Mouse (Mus musculus): ENCODE results near the gene Zfp524. TPM values are rescaled to one million over a fixed set of nuclear protein-coding genes. Genes with fewer than 3 reads are reported as not detected.
"Not testable (repeated sequence)": the region's sequence is repeated elsewhere in the genome, so short reads cannot be mapped to it uniquely, and the experiment has no call there.

Gene Zfp524
- polyA plus RNA-seq, 1 experiment from 2014 or later = 15.7 TPM

GRCm38 (mm10) chr7:5008229-5008628 is 6.0 kb upstream of the Zfp524 start:
- no peak overlapping the region for H3K4me3 ChIP-seq (ENCODE audit: low read depth, low read length)
- no peak overlapping the region for H3K4me2 ChIP-seq (ENCODE audit: low read length)
- ATAC-seq (replicated peaks; ENCODE audit: low FRiP score, low TSS enrichment, low read depth) = no peak
- no peak for DNase-seq (ENCODE audit: low spot score)
- H3K27me3 ChIP-seq (replicated peaks; ENCODE audit: control insufficient read depth, insufficient read depth, low read length) = no peaks in the 10 kb centered on the region
- H3K9me3 ChIP-seq (ENCODE audit: control insufficient read depth, low read length) = no peaks in the 10 kb centered on the region; the same call in 1 of the 2 replicates
- H3K36me3 ChIP-seq (ENCODE audit: control insufficient read depth, insufficient read depth, low read length) = peaks cover 63% of the 10 kb centered on the region
- no peak overlapping the region for H3K9ac ChIP-seq (ENCODE audit: low read length)
- no peak overlapping the region for H3K27ac ChIP-seq (ENCODE audit: low read depth)
- no peaks in the 10 kb centered on the region for H3K4me1 ChIP-seq (replicated peaks; ENCODE audit: control insufficient read depth, insufficient read depth, low read length)
- WGBS = 94% methylated on average over 25 of the region's 26 CpGs

DNA sequence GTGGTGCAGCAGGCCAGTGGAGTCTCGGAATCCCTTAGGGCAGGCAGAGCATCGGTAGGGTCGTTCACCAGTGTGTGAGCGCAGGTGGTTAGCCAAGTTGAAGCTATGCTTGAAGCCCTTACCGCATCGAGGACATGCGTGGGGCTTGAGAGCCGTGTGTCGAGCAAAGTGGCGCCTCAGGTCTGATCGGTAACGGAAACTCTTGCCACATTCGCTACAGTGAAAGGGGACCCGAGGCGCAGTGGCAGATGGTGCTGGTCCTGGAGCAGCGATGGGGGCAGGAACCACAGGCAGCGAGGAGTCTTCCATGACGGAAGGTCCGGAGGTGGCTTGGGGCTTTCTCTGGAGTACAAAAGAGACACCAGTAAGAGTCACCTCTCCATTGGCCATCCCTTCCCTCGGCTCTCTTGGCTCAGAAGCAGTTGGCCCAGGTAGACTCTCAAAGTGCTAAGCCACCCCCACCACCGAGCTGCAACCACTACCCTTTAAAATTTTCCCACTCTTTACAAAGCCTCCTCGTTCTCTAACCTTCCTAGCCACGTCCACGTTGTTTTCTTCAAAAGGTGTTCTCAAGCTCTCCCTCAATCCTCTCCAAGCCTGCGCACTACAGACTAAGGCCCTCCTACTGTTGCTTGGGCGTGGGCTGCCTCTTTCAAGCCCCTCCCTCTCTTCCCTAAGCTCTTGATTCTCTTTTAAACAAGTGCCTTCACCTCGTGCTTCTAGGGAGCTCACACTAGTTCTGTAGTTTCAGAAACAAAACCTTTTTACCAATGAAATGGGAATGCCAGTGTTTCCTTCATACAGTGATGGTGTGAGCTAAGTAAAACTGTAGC is 1.3 kb upstream of the Zfp524 start:
- WGBS = 90% methylated on average over 27 of the region's 27 CpGs

DNA sequence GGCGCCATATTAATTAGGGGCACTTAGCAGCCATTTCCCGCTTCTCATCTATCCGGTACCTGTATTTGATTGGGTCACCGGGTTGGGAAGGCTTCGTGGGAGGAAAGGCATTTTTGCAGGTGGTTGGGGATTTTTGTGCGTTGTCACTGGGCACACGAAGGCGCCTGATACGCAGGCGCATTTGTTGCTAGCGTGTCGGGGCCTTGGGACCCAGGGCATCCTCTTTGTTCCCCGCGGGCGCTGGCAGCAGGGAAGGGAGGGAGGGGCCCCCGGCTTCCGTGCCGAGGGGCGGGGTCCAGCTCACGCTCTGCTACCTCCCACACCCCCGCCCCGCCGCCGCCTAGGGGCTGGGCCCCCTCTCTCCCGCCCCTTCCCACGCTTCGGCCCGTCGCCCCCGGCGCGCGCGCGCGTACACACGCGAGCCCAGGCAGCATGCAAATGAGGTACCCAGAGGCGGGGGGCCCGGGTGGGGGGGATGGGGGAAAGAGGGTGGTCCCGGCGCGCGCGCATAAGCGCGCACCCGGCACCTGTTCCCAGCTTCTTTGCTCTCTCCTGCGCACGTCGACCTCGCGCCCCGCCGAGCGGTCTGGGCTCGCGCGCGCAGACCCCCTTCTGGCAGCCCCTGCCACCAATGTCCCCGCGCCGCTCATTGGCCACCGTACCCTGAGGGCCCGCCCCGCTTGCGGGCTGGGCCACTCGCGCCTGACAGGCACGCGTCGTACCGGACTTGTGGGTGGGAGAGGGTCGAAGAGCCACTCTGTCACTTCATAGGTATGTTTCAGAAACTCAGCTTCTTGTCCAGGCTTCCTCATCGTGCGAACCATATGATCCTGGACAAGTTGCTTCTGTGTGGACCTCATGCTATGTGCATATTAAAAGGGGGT is 1.1 kb downstream of the Zfp524 start, which contains the start of gene Gm44973:
Gene Gm44973, plus strand, starts transcription at position 379 of the 884 bp plus-strand sequence.
- Histone ChIP-seq H3K4me3 (ENCODE audit: low read depth, low read length) (peak within 1 kb of the TSS; percentile 64), H3K4me2 (ENCODE audit: low read length) (peak within 1 kb of the TSS; percentile 63), H3K4me1 (replicated peaks; ENCODE audit: control insufficient read depth, insufficient read depth, low read length) (peaks cover 11% of the 10 kb centered on the region; the same call in 1 of the 2 replicates), H3K9ac (ENCODE audit: low read length) (peak within 1 kb of the TSS; percentile 80), H3K36me3 (ENCODE audit: control insufficient read depth, insufficient read depth, low read length) (peaks cover 30% of the 10 kb centered on the region), H3K27ac (ENCODE audit: low read depth) (peak within 1 kb of the TSS; percentile 98), H3K9me3 (ENCODE audit: control insufficient read depth, low read length) (peaks cover 2% of the 10 kb centered on the region; the same call in 1 of the 2 replicates), H3K27me3 (replicated peaks; ENCODE audit: control insufficient read depth, insufficient read depth, low read length) (no peaks in the 10 kb centered on the region)
- under 1% methylated on average over 52 of the region's 76 CpGs for WGBS
- ATAC-seq (replicated peaks; ENCODE audit: low FRiP score, low TSS enrichment, low read depth) (peak; percentile 75), DNase-seq (ENCODE audit: low spot score) (peak; percentile 97)

More for the DNA sequence above, 1.3 kb upstream of the Zfp524 start:
- peaks cover 6% of the 10 kb centered on the region; the same call in 1 of the 2 replicates for H3K4me1 ChIP-seq (replicated peaks; ENCODE audit: control insufficient read depth, insufficient read depth, low read length)
- H3K4me3 ChIP-seq (ENCODE audit: low read depth, low read length) = peak overlapping the region; percentile 64; the same call in 1 of the 2 replicates
- H3K4me2 ChIP-seq (ENCODE audit: low read length) = peak overlapping the region; percentile 50
- ATAC-seq (replicated peaks; ENCODE audit: low FRiP score, low TSS enrichment, low read depth) (no peak), DNase-seq (ENCODE audit: low spot score) (no peak)
- H3K36me3 ChIP-seq (ENCODE audit: control insufficient read depth, insufficient read depth, low read length) = peaks cover 51% of the 10 kb centered on the region
- no peak overlapping the region for H3K27ac ChIP-seq (ENCODE audit: low read depth)
- H3K27me3 ChIP-seq (replicated peaks; ENCODE audit: control insufficient read depth, insufficient read depth, low read length) = no peaks in the 10 kb centered on the region
- H3K9me3 ChIP-seq (ENCODE audit: control insufficient read depth, low read length) = peaks cover 2% of the 10 kb centered on the region
- H3K9ac ChIP-seq (ENCODE audit: low read length) = no peak overlapping the region

DNA sequence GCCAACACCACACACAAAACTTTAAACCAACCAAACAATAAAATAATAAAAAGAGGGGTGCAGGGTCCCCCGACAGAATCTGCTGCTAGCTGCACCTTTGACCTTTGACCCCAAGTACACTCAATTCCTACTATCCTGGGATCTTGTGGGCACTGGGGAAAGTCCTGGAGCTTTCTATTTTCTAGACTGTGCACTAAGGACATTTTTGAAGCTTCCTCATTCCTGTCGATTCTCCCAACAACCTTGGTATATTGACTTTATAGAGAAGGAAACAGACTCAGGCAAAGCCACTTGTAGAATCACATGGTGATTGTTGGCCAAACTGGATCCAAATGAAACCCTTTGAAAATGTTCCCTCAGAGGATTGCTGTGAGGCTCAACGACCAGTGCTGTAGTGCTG is 1.8 kb downstream of the Zfp524 start:
- Histone ChIP-seq H3K27ac (ENCODE audit: low read depth) (peak overlapping the region; percentile 98), H3K9me3 (ENCODE audit: control insufficient read depth, low read length) (peaks cover 2% of the 10 kb centered on the region; the same call in 1 of the 2 replicates), H3K4me3 (ENCODE audit: low read depth, low read length) (peak overlapping the region; percentile 64), H3K27me3 (replicated peaks; ENCODE audit: control insufficient read depth, insufficient read depth, low read length) (no peaks in the 10 kb centered on the region), H3K9ac (ENCODE audit: low read length) (peak overlapping the region; percentile 76), H3K4me1 (replicated peaks; ENCODE audit: control insufficient read depth, insufficient read depth, low read length) (peaks cover 12% of the 10 kb centered on the region), H3K4me2 (ENCODE audit: low read length) (peak overlapping the region; percentile 63), H3K36me3 (ENCODE audit: control insufficient read depth, insufficient read depth, low read length) (peaks cover 23% of the 10 kb centered on the region)
- DNase-seq (ENCODE audit: low spot score) (no peak), ATAC-seq (replicated peaks; ENCODE audit: low FRiP score, low TSS enrichment, low read depth) (no peak)
- 57% methylated on average over 3 of the region's 3 CpGs for WGBS

- H3K4me3 ChIP-seq (ENCODE audit: low read depth, low read length) = no peak overlapping the region
- H3K9ac ChIP-seq (ENCODE audit: low read length) = no peak overlapping the region
- no peak overlapping the region for H3K4me2 ChIP-seq (ENCODE audit: low read length)
- H3K4me1 ChIP-seq (replicated peaks; ENCODE audit: control insufficient read depth, insufficient read depth, low read length) = peaks cover 20% of the 10 kb centered on the region
- ATAC-seq (replicated peaks; ENCODE audit: low FRiP score, low TSS enrichment, low read depth) (no peak), DNase-seq (ENCODE audit: low spot score) (no peak)
- no peaks in the 10 kb centered on the region for H3K27me3 ChIP-seq (replicated peaks; ENCODE audit: control insufficient read depth, insufficient read depth, low read length)
- H3K27ac ChIP-seq (ENCODE audit: low read depth) = no peak overlapping the region
- WGBS = 96% methylated on average over 2 of the region's 2 CpGs
- peaks cover 2% of the 10 kb centered on the region; the same call in 1 of the 2 replicates for H3K9me3 ChIP-seq (ENCODE audit: control insufficient read depth, low read length)
- peaks cover 17% of the 10 kb centered on the region for H3K36me3 ChIP-seq (ENCODE audit: control insufficient read depth, insufficient read depth, low read length)
Measured at GRCm38 (mm10) chr7:5016920-5017319, 2.7 kb downstream of the Zfp524 start.

DNA sequence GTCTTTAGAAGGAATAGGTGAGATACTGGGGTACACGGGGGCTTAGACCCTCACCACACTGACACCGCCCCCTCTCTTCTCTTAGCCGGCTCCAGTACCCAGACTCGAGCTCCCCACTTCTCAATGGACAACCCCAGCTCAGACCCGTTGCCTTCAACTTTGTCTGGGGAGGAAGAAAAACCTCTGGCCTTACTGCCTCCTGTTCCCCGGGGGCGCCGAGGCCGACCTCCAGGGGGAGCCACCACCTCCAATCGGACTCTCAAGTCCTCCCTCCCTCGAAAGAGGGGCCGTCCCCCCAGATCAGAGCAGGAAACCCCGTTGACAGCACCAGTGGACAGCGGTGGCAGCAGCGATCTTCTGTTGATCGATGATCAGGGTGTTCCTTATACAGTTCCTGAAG is 3.1 kb downstream of the Zfp524 start:
- no peak overlapping the region for H3K4me3 ChIP-seq (ENCODE audit: low read depth, low read length)
- 92% methylated on average over 16 of the region's 16 CpGs for WGBS
- H3K4me1 ChIP-seq (replicated peaks; ENCODE audit: control insufficient read depth, insufficient read depth, low read length) = peaks cover 20% of the 10 kb centered on the region
- peaks cover 2% of the 10 kb centered on the region; the same call in 1 of the 2 replicates for H3K9me3 ChIP-seq (ENCODE audit: control insufficient read depth, low read length)
- peaks cover 17% of the 10 kb centered on the region for H3K36me3 ChIP-seq (ENCODE audit: control insufficient read depth, insufficient read depth, low read length)
- DNase-seq (ENCODE audit: low spot score) (no peak), ATAC-seq (replicated peaks; ENCODE audit: low FRiP score, low TSS enrichment, low read depth) (no peak)
- no peaks in the 10 kb centered on the region for H3K27me3 ChIP-seq (replicated peaks; ENCODE audit: control insufficient read depth, insufficient read depth, low read length)
- no peak overlapping the region for H3K27ac ChIP-seq (ENCODE audit: low read depth)
- H3K9ac ChIP-seq (ENCODE audit: low read length) = no peak overlapping the region
- H3K4me2 ChIP-seq (ENCODE audit: low read length) = no peak overlapping the region

GRCm38 (mm10) chr7:5017931-5018330 is 3.7 kb downstream of the Zfp524 start:
- 96% methylated on average over 21 of the region's 21 CpGs for WGBS
- Histone ChIP-seq H3K36me3 (ENCODE audit: control insufficient read depth, insufficient read depth, low read length) (peaks cover 18% of the 10 kb centered on the region), H3K27me3 (replicated peaks; ENCODE audit: control insufficient read depth, insufficient read depth, low read length) (no peaks in the 10 kb centered on the region), H3K9me3 (ENCODE audit: control insufficient read depth, low read length) (peaks cover 2% of the 10 kb centered on the region; the same call in 1 of the 2 replicates), H3K9ac (ENCODE audit: low read length) (no peak overlapping the region), H3K4me2 (ENCODE audit: low read length) (no peak overlapping the region), H3K4me3 (ENCODE audit: low read depth, low read length) (no peak overlapping the region), H3K27ac (ENCODE audit: low read depth) (no peak overlapping the region), H3K4me1 (replicated peaks; ENCODE audit: control insufficient read depth, insufficient read depth, low read length) (peaks cover 20% of the 10 kb centered on the region)
- no peak for ATAC-seq (replicated peaks; ENCODE audit: low FRiP score, low TSS enrichment, low read depth)
- no peak for DNase-seq (ENCODE audit: low spot score)

- Histone ChIP-seq H3K27ac (ENCODE audit: low read depth) (peak overlapping the region; percentile 94), H3K4me2 (ENCODE audit: low read length) (peak overlapping the region; percentile 95), H3K4me3 (ENCODE audit: low read depth, low read length) (peak overlapping the region; percentile 73), H3K36me3 (ENCODE audit: control insufficient read depth, insufficient read depth, low read length) (peaks cover 29% of the 10 kb centered on the region), H3K9ac (ENCODE audit: low read length) (peak overlapping the region; percentile 49; the same call in 1 of the 2 replicates), H3K4me1 (replicated peaks; ENCODE audit: control insufficient read depth, insufficient read depth, low read length) (peaks cover 20% of the 10 kb centered on the region)
- not testable (repeated sequence) for DNase-seq (ENCODE audit: low spot score); H3K9me3 ChIP-seq (ENCODE audit: control insufficient read depth, low read length); H3K27me3 ChIP-seq (replicated peaks; ENCODE audit: control insufficient read depth, insufficient read depth, low read length); ATAC-seq (replicated peaks; ENCODE audit: low FRiP score, low TSS enrichment, low read depth)
- 26% methylated on average over 8 of the region's 8 CpGs for WGBS
Measured at GRCm38 (mm10) chr7:5019576-5019975, 5.4 kb downstream of the Zfp524 start.
